Mouse (Mus musculus) activated CD4-positive, CD25-positive, alpha-beta regulatory T cell (primary cell): Measurements from ENCODE around the gene Apopt1. TPM values are rescaled to one million over a fixed set of nuclear protein-coding genes. Genes with fewer than 3 reads are reported as not detected.

Experiments
- polyA plus RNA-seq, 2 experiments: library from polyadenylated mRNA; unstranded; fragments of 100-300 nt; shearing (Covaris generic); gene quantifications; one replicate each; pipeline ENCODE4 v1.2.1; 2017

Gene Apopt1
- polyA plus RNA-seq: 10 to 100 TPM; 47.7 to 61.6 TPM

GRCm38 (mm10) chr12:111713004-111713651 lies at the start of gene Apopt1, which contains the start of gene Bag5:
Gene Apopt1 (plus strand): TSS chr12:111713261.
Gene Bag5 (minus strand): TSS chr12:111713257.

GRCm38 (mm10) chr12:111672176-111672575 lies 40.9 kb upstream of the Apopt1 start, which contains the start of gene Ckb:
Gene Ckb (minus strand): TSS chr12:111672338.

GRCm38 (mm10) chr12:111677882-111678669 lies 35.0 kb upstream of the Apopt1 start, which contains the start of gene Trmt61a:
Gene Trmt61a (plus strand): TSS chr12:111678105.

GRCm38 (mm10) chr12:111758381-111759175 lies 45.5 kb downstream of the Apopt1 start, which contains the start of gene Klc1:
Gene Klc1 (plus strand): TSS chr12:111758849.

Other genes with a start within 250 kb of the Apopt1 start
- gene Gm266, start 227.4 kb upstream of the Apopt1 start, polyA plus RNA-seq: not detected
- gene Eif5, start 175.2 kb upstream of the Apopt1 start, polyA plus RNA-seq: 100 to 1,000 TPM; 432 to 559 TPM
- 100 to 1,000 TPM in 1 of 2 experiments, 10 to 100 TPM in 1; 95.5 to 111 TPM for gene Mark3, start 138.7 kb upstream of the Apopt1 start, polyA plus RNA-seq
- 10 to 100 TPM; 30.5 to 31.2 TPM for gene Ckb, start 40.9 kb upstream of the Apopt1 start, polyA plus RNA-seq
- gene Trmt61a, start 35.2 kb upstream of the Apopt1 start, polyA plus RNA-seq: 10 to 100 TPM; 11.1 to 13.1 TPM
- gene Bag5, start within 50 bp of the Apopt1 start, polyA plus RNA-seq: 10 to 100 TPM; 37.3 to 51.4 TPM
- 10 to 100 TPM; 36.3 to 43.9 TPM for gene Klc1, start 45.6 kb downstream of the Apopt1 start, polyA plus RNA-seq
- 1 to 10 TPM; 5.3 to 6.5 TPM for gene Xrcc3, start 100.6 kb downstream of the Apopt1 start, polyA plus RNA-seq
- gene Zfyve21, start 100.9 kb downstream of the Apopt1 start, polyA plus RNA-seq: 10 to 100 TPM in 1 of 2 experiments, 1 to 10 TPM in 1; 4.1 to 11.7 TPM
- 10 to 100 TPM; 43.0 to 62.7 TPM for gene Ppp1r13b, start 194.8 kb downstream of the Apopt1 start, polyA plus RNA-seq